Mouse (Mus musculus) heart, postnatal 0 days (tissue): ENCODE results near the gene Gas2l2. TPM values are rescaled to one million over a fixed set of nuclear protein-coding genes. Genes with fewer than 3 reads are reported as not detected.

Experiments used
- ATAC-seq: fragments of 200-750 bp; cut with Nextera tagmentation; 2 replicates; pipeline ENCODE4 v1.8.0; 2017; ENCODE audit warnings: low read depth, moderate number of reproducible peaks, moderate library complexity; ENCODE audit not compliant: insufficient read depth
- DNase-seq: peaks from one replicate; pipeline ENCODE4 v3.0.0-alpha.2; 2016; ENCODE audit warnings: low spot score
- H3K27ac ChIP-seq: fragments of 300-500 bp; sonication (generic); 2 replicates; pipeline ENCODE4 v1.5.1; 2014; ENCODE audit warnings: low read depth, mild to moderate bottlenecking
- H3K27me3 ChIP-seq: fragments of 300-500 bp; sonication (generic); 2 replicates; pipeline ENCODE4 v1.6.1; 2014; ENCODE audit warnings: low read length, mixed read lengths; ENCODE audit not compliant: control insufficient read depth, insufficient read depth
- H3K36me3 ChIP-seq: fragments of 300-500 bp; sonication (generic); replicated peaks from 2 replicates; pipeline ENCODE4 v1.6.1; 2014; ENCODE audit warnings: low read length, mixed read lengths; ENCODE audit not compliant: control insufficient read depth, insufficient read depth
- H3K4me1 ChIP-seq: fragments of 300-500 bp; sonication (generic); 2 replicates; pipeline ENCODE4 v1.6.1; 2014; ENCODE audit warnings: antibody characterized with exemption; ENCODE audit not compliant: control insufficient read depth, insufficient read depth
- H3K4me2 ChIP-seq: fragments of 300-500 bp; sonication (generic); 2 replicates; pipeline ENCODE4 v1.6.1; 2014; ENCODE audit warnings: low read depth, mild to moderate bottlenecking, low read length, moderate library complexity
- H3K4me3 ChIP-seq: fragments of 300-500 bp; sonication (generic); 2 replicates; pipeline ENCODE4 v1.5.1; 2014; ENCODE audit warnings: low read depth, low read length
- H3K9ac ChIP-seq: fragments of 300-500 bp; sonication (generic); replicated peaks from 2 replicates; pipeline ENCODE4 v1.6.1; 2014; ENCODE audit warnings: low read depth, low read length, mixed read lengths
- H3K9me3 ChIP-seq: fragments of 300-500 bp; sonication (generic); replicated peaks from 2 replicates; pipeline ENCODE4 v1.6.1; 2016; ENCODE audit warnings: low read length; ENCODE audit not compliant: control insufficient read depth
- CTCF ChIP-seq: IDR thresholded peaks from 2 replicates; pipeline ENCODE4 v1.5.1; 2016; ENCODE audit warnings: antibody characterized with exemption, control low read depth, low read depth
- EP300 ChIP-seq: IDR thresholded peaks from 2 replicates; pipeline ENCODE4 v1.6.1; 2016; ENCODE audit warnings: antibody characterized with exemption, low read depth
- WGBS: fragments of 180-500 bp; shearing (Covaris S2); extraction: QIAGEN DNeasy Blood & Tissue Kit; methylation state at CpG from one replicate; pipeline ENCODE4 v1.1.7; 2014; 5-methylcytosine and 5-hydroxymethylcytosine counted together
- polyA plus RNA-seq: library from polyadenylated mRNA; unstranded; fragments of >200 nt; fragmentation: Nextera tagmentation; extraction: Ambion mirVana; gene quantifications from 2 replicates; pipeline ENCODE4 v1.2.1, GENCODE M21; 2015
- total RNA-seq: library from RNA; depleted of rRNA; stranded (reverse); fragments of >200 nt; gene quantifications from 2 replicates; pipeline ENCODE4 v1.2.3, GENCODE M21; 2014; ENCODE audit warnings: low replicate concordance; rRNA removed

Gene Gas2l2
- total RNA-seq (not detected in 2 replicates), polyA plus RNA-seq (0.15 TPM in 1 of 2 replicates, not detected in the other)

DNA sequence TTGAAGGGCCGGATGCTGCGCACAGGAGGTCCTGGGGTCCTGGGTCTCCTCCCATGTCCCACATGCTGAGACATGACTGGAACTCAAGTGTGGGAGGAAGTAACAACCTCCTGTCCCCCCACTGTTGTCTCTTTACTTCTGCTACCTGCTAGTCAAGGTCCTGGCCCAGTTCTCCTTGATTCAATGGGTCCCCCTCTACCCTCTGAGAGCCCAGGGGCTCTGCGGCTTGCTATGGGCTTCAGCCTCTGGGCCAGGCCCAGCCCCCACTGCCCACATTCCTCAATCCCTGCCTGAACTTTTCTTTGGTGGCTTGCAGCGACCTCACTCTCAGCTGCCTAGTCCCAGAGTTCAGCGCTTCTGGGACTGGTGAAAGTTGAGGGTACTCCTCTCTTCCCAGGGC, at the start of gene Gas2l2:
Gas2l2 (minus strand) TSS at position 101 of the 400 bp plus-strand sequence.
- Histone ChIP-seq H3K27ac (no peak within 1 kb of the TSS), H3K9me3 (no peaks in the 10 kb centered on the region), H3K4me2 (no peak within 1 kb of the TSS), H3K9ac (no peak within 1 kb of the TSS), H3K27me3 (peaks cover 7% of the 10 kb centered on the region), H3K4me3 (no peak within 1 kb of the TSS), H3K36me3 (no peaks in the 10 kb centered on the region), H3K4me1 (peaks cover 8% of the 10 kb centered on the region)
- DNase-seq = no peak
- 59% methylated on average over 5 of the region's 5 CpGs for WGBS
- no peak for TF ChIP-seq CTCF
- TF ChIP-seq EP300 = no peak
- no peak for ATAC-seq

DNA sequence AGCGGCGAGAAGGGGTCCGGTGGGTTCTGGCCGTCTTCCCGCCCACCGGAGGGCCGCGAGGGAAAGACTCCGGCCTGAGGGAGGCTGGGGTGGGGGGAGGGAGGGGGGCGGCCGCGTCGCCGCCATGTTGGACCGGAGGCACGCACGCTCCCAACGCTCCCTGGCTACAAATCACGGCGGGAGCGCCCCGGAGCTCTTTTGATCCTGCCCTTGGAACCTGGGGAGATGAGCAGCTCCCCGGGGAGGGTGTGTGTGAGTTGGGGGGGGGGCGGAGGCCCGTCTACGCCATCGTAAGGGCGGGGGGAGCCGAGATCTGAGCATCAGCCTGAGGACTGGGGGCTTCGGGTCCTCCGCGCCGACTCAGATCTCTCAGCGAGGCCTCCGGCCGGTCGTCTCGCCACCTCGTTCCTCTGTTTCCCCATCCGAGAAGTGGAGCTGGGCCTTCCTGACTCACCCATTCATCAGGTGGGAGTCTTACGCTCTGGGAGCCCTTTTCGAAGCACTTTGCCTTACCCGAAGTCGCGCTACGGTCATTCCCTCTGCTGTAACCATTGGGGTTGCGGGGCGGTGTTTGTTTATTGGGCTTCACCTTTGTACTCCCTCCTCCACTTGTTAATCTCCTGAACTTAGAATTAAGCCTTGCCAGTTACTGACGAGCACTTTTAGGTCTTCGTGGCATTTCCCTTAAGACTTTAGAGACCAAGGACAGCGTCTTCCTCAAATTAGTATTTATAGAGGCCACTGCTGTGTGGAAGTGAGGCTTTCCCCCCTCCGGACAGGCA, 44.2 kb upstream of the Gas2l2 start:
- Histone ChIP-seq H3K4me2 (peak overlapping the region; percentile 98), H3K36me3 (0 out of 2 replicates have a peak, but pooled peaks cover 12% of the 10 kb centered on the region), H3K27me3 (peaks cover 7% of the 10 kb centered on the region; the same call in 1 of the 2 replicates), H3K27ac (peak overlapping the region; percentile 97), H3K4me1 (peaks cover 10% of the 10 kb centered on the region), H3K9ac (peak overlapping the region; percentile 95), H3K9me3 (no peaks in the 10 kb centered on the region), H3K4me3 (peak overlapping the region; percentile 99)
- ATAC-seq (peak; percentile 84), DNase-seq (peak; percentile 46)
- TF ChIP-seq CTCF = no peak
- no peak for TF ChIP-seq EP300
- under 1% methylated on average over 40 of the region's 52 CpGs for WGBS

DNA sequence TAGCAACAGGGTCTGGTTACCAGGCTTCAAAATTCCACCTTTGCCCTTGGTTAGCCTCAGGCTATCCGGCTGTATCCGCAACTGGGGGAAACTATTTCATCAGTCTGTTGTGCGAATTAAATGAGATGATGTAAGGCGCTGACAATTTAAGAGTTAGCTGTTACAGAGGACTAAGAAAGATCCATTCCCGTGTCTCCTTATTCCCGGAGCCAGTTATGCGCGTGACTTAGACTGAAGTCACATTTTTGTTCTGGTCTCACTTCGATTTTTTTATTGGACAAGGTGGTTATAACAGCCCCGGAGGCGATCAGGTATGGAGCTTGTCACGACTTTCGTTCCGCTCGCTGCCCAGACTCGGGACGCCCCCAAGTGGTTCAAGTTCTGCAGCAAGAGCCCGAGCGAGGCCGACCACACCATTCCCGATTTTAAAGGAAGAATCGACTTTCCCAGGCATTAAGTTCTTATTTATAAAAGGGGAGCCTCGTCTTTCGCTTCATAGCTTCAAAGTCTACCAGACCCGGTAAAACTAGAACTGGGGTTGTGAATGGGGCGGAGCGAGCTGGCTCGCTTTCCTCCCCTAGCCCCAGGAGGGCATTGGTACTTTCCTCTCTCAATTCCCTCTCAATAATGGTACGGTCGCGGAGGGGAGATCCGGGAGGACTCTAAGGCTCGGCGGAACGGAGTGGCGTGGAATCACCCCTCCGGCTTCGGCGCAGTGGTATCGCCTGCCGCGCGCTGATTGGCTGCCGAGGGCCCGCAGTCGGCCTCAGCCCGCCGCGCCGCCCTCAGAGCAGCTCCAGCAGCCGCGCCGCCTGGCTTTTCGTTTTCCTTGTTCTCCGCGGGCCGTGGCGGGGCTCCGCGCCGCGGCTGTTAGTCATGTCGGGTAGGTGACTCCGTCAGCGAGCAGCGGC, 43.3 kb upstream of the Gas2l2 start, which contains the start of gene Taf15:
Taf15 (plus strand) TSS at position 763 of the 911 bp plus-strand sequence.
- peaks cover 10% of the 10 kb centered on the region for H3K4me1 ChIP-seq
- H3K27me3 ChIP-seq = peaks cover 7% of the 10 kb centered on the region; the same call in 1 of the 2 replicates
- peak within 1 kb of the TSS; percentile 98 for H3K4me2 ChIP-seq
- H3K36me3 ChIP-seq = 0 out of 2 replicates have a peak, but pooled peaks cover 8% of the 10 kb centered on the region
- peak; percentile 97 for ATAC-seq
- H3K9ac ChIP-seq = peak within 1 kb of the TSS; percentile 95
- peak; percentile 99 for DNase-seq
- peak within 1 kb of the TSS; percentile 99 for H3K4me3 ChIP-seq
- H3K9me3 ChIP-seq = no peaks in the 10 kb centered on the region
- TF ChIP-seq CTCF (peak; percentile 78), EP300 (peak; percentile 90)
- under 1% methylated on average over 61 of the region's 66 CpGs for WGBS
- peak within 1 kb of the TSS; percentile 97 for H3K27ac ChIP-seq

DNA sequence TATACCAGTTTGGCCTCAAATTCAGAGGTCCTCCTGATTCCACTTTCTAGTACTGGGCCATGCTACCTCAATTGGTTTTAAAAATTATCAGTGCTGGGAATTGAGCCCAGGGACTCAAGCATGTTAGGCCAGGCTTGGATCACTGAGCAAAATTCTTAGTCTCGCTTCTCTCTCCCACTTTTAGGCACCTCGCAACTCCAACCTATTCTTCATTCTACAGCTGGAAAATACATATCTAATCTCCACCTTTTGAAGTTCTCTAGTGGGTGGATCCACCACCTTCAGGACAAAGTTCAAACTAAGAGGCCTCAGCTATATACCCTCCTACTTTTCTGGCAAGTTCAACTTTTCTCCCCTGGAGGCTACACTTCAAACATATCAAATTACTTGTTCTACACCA, 42.5 kb upstream of the Gas2l2 start:
- TF ChIP-seq EP300 = no peak
- TF ChIP-seq CTCF = no peak
- H3K27me3 ChIP-seq = peaks cover 7% of the 10 kb centered on the region; the same call in 1 of the 2 replicates
- no peak for ATAC-seq

DNA sequence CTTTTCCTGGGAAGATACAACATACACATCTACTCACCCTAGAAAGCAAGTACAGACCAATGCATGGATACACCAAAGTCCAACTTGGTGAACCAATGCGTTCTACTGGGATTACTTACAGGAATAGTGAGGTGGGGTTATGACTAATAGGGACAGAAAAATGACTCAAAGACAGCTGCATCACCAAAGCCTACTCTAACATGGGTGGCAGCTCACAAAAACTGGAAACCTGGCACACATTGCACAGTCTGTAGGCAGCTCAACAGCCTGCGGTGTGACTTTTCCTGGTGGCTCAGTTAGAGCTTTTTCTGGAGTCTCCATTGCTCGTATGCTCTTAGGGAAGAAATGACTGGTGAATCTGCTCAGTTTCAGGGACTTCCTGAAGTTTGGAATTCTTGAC, 39.5 kb upstream of the Gas2l2 start:
- no peak for ATAC-seq
- H3K4me3 ChIP-seq = no peak overlapping the region
- no peak for DNase-seq
- H3K9me3 ChIP-seq = no peaks in the 10 kb centered on the region
- no peak overlapping the region for H3K27ac ChIP-seq
- H3K9ac ChIP-seq = no peak overlapping the region
- peaks cover 19% of the 10 kb centered on the region for H3K27me3 ChIP-seq
- no peaks in the 10 kb centered on the region for H3K36me3 ChIP-seq
- no peak overlapping the region for H3K4me2 ChIP-seq
- no peak for TF ChIP-seq CTCF
- TF ChIP-seq EP300 = no peak
- WGBS = 94% methylated on average over 3 of the region's 3 CpGs
- peaks cover 22% of the 10 kb centered on the region for H3K4me1 ChIP-seq

More for the DNA sequence above, 42.5 kb upstream of the Gas2l2 start:
- H3K9ac ChIP-seq = no peak overlapping the region
- no peaks in the 10 kb centered on the region for H3K9me3 ChIP-seq
- H3K4me2 ChIP-seq = peak overlapping the region; percentile 98; the same call in 1 of the 2 replicates
- H3K27ac ChIP-seq = no peak overlapping the region
- H3K4me1 ChIP-seq = peaks cover 15% of the 10 kb centered on the region
- 81% methylated on average over 2 of the region's 2 CpGs for WGBS
- no peak for DNase-seq
- H3K4me3 ChIP-seq = no peak overlapping the region
- 0 out of 2 replicates have a peak, but pooled peaks cover 3% of the 10 kb centered on the region for H3K36me3 ChIP-seq
